Mouse (Mus musculus) C2C12 (cell line): ENCODE data around the gene Mdfi. TPM values are rescaled to one million over a fixed set of nuclear protein-coding genes. Genes with fewer than 3 reads are reported as not detected.
A peak's percentile ranks its signal among the peaks of the same experiment; 100 is the strongest.

ENCODE experiments used
- H3K27me3 ChIP-seq: one replicate; pipeline ENCODE4 v1.6.1; 2011; ENCODE audit not compliant: control insufficient read depth, insufficient read depth, insufficient read length
- H3K36me3 ChIP-seq: one replicate; pipeline ENCODE4 v1.6.1; 2011; ENCODE audit not compliant: control insufficient read depth, insufficient read depth
- H3K4me3 ChIP-seq: one replicate; pipeline ENCODE4 v1.5.1; 2011; ENCODE audit warnings: mild to moderate bottlenecking, control low read depth; ENCODE audit not compliant: poor library complexity, insufficient read depth, severe bottlenecking
- H3K79me2 ChIP-seq: one replicate; pipeline ENCODE4 v1.6.1; 2011; ENCODE audit not compliant: control insufficient read depth, insufficient read depth
- H3K79me3 ChIP-seq: one replicate; pipeline ENCODE4 v1.6.1; 2011; ENCODE audit warnings: low read depth, control low read depth
- H3ac ChIP-seq: one replicate; pipeline ENCODE3; 2011; ENCODE audit warnings: low read depth; ENCODE audit not compliant: control insufficient read depth, insufficient read length
- CEBPB ChIP-seq: IDR thresholded peaks from one replicate; pipeline ENCODE4 v1.6.1; 2011; ENCODE audit warnings: low read depth, mild to moderate bottlenecking, control low read depth, moderate library complexity
- CTCF ChIP-seq: IDR thresholded peaks from one replicate; pipeline ENCODE4 v1.5.1; 2011; ENCODE audit not compliant: control insufficient read depth, insufficient read depth, insufficient read length
- FOSL1 ChIP-seq: IDR thresholded peaks from one replicate; pipeline ENCODE4 v1.8.0; 2011; ENCODE audit warnings: mild to moderate bottlenecking, low read length; ENCODE audit not compliant: poor library complexity, insufficient read depth, severe bottlenecking
- MAX ChIP-seq: IDR thresholded peaks from one replicate; pipeline ENCODE4 v1.6.1; 2011; ENCODE audit warnings: mild to moderate bottlenecking, control low read depth
- MYOD1 ChIP-seq: IDR thresholded peaks from one replicate; pipeline ENCODE4 v1.6.1; 2011; ENCODE audit warnings: low read depth; ENCODE audit not compliant: control insufficient read depth, insufficient read length
- MYOG ChIP-seq: IDR thresholded peaks from one replicate; pipeline ENCODE4 v1.6.1; 2011; ENCODE audit not compliant: control insufficient read depth, insufficient read length; ENCODE audit errors: extremely low read depth
- USF1 ChIP-seq: IDR thresholded peaks from one replicate; pipeline ENCODE4 v1.6.1; 2011; ENCODE audit warnings: low read depth, mild to moderate bottlenecking, control low read depth, moderate library complexity
- polyA plus RNA-seq: library from polyadenylated mRNA; unstranded; fragments of >200 nt; fragmentation: generic; extraction: Trizol; gene quantifications from one replicate; pipeline ENCODE4 v1.2.1, GENCODE M21; 2012; ENCODE audit warnings: missing spikeins

Mdfi gene
- polyA plus RNA-seq, 1 experiment, result 0.68 TPM

DNA sequence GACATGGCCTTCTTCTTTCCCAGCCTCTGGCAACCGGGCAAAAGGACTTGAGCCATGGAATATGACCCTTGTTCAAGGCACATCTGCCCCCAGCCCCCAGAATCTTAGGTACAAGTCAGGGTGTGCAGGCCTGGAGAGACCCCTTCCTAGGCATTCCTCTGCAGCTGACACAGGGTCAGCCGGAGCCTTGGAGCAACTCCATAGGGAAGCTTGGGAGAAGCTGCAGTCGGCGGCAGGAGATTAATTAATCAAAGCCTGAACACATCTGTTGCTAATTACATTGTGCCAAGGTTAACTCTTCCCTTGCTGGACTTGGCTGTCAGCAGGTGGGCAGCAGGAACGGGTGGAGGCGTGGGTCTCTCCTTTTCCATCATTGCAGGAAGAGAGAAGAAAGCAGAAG, 20.0 kb downstream of the Mdfi start:
- TF ChIP-seq FOSL1, result no peak
- no peak for TF ChIP-seq CTCF
- TF ChIP-seq USF1, result no peak
- no peak for TF ChIP-seq CEBPB
- no peak for TF ChIP-seq MYOD1
- Histone ChIP-seq H3K79me2 (no peaks in the 10 kb centered on the region), H3ac (no peak overlapping the region), H3K36me3 (no peaks in the 10 kb centered on the region), H3K27me3 (peaks cover 41% of the 10 kb centered on the region), H3K79me3 (no peaks in the 10 kb centered on the region), H3K4me3 (no peak overlapping the region)

GRCm38 (mm10) chr17:47813616-47814015, 20.9 kb downstream of the Mdfi start:
- TF ChIP-seq USF1 (no peak), MYOD1 (no peak), CTCF (no peak), FOSL1 (no peak), MYOG (no peak), MAX (no peak), CEBPB (no peak)
- H3K79me3 ChIP-seq, result no peaks in the 10 kb centered on the region
- H3K4me3 ChIP-seq, result no peak overlapping the region
- H3K27me3 ChIP-seq, result peaks cover 47% of the 10 kb centered on the region
- H3K79me2 ChIP-seq, result no peaks in the 10 kb centered on the region
- no peak overlapping the region for H3ac ChIP-seq
- H3K36me3 ChIP-seq, result no peaks in the 10 kb centered on the region

DNA sequence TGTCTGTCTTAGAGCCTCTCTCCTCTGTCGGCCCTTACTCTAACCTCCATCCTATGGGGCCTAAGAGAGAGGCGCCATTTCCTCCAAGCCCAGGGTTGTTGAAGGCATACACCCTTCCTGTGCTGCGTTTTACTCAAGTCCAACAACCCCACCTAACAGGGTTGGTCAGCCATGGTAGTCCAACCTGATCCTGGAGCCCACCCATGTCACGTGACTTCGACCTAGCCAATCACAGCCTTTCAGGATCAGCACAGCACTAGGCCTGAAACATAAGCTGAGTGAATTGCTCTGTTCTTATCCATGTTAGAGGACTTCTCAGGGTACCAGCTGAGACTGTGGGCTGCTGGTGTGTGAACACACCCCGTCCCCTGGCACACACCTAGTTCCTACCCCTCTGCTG, 22.3 kb downstream of the Mdfi start:
- Histone ChIP-seq H3ac (no peak overlapping the region), H3K4me3 (no peak overlapping the region), H3K79me2 (no peaks in the 10 kb centered on the region), H3K27me3 (peaks cover 39% of the 10 kb centered on the region), H3K79me3 (no peaks in the 10 kb centered on the region), H3K36me3 (no peaks in the 10 kb centered on the region)
- TF ChIP-seq CTCF (no peak), USF1 (peak; percentile 34)

GRCm38 (mm10) chr17:47811265-47811800, 23.2 kb downstream of the Mdfi start:
- Histone ChIP-seq H3K27me3 (peaks cover 39% of the 10 kb centered on the region), H3K4me3 (no peak overlapping the region), H3K36me3 (no peaks in the 10 kb centered on the region), H3K79me2 (no peaks in the 10 kb centered on the region), H3ac (no peak overlapping the region), H3K79me3 (no peaks in the 10 kb centered on the region)
- no peak for TF ChIP-seq USF1

- TF ChIP-seq CEBPB, result no peak
- no peak for TF ChIP-seq MYOG
- TF ChIP-seq USF1, result no peak
- no peak for TF ChIP-seq MAX
- no peak for TF ChIP-seq CTCF
- TF ChIP-seq FOSL1, result no peak
- no peak for TF ChIP-seq MYOD1
- Histone ChIP-seq H3K27me3 (peaks cover 23% of the 10 kb centered on the region), H3K4me3 (no peak overlapping the region)
Observed at GRCm38 (mm10) chr17:47806230-47806629, 28.3 kb downstream of the Mdfi start.

DNA sequence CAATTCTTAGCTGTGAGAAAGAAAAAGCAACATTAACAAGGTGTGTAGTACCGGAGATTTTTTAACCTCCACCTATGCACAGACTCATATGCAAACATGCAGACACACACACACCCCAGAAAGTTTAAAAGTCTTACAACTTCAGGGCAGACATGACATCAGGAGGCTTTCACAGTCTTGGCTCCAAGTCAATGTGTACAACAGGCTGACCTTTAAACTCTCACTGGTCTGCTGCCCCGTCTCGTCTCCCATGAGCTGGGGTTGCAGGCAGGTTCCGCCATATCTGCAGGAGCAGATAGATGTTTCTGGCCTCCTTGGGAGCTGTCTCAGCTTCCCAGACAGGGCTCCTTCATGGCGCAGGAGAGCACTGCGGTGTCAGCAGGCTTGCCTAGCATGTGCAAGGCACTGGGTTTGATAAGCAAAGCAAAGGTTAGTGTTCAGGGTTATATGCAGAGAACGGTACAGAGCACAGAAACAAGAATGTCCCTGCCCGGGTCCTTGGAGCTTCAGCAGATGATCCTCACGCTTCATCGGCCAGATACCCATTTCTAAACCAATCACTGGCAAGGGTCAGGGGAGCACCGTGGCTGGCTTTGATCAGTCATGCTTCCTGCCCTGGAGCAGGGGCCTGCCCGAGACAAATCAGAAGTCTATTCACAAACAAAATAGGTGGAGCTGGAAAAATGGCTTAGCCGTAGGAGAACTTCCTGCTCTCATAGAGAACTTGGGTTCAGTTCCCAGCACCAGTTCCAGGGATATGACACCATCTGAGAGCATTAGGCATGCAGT, 29.2 kb downstream of the Mdfi start:
- Histone ChIP-seq H3K27me3 (peaks cover 23% of the 10 kb centered on the region), H3K79me3 (no peaks in the 10 kb centered on the region), H3K79me2 (no peaks in the 10 kb centered on the region), H3ac (no peak overlapping the region), H3K4me3 (no peak overlapping the region), H3K36me3 (no peaks in the 10 kb centered on the region)
- TF ChIP-seq CEBPB (no peak), FOSL1 (no peak), MYOG (no peak), MYOD1 (no peak), USF1 (no peak), CTCF (no peak), MAX (no peak)

More at GRCm38 (mm10) chr17:47806230-47806629, 28.3 kb downstream of the Mdfi start:
- no peaks in the 10 kb centered on the region for H3K79me2 ChIP-seq
- no peaks in the 10 kb centered on the region for H3K36me3 ChIP-seq
- H3K79me3 ChIP-seq, result no peaks in the 10 kb centered on the region
- H3ac ChIP-seq, result no peak overlapping the region
